Comparison of ENCODE assay signal across 15 mouse cellular contexts in the genomic region with DNA sequence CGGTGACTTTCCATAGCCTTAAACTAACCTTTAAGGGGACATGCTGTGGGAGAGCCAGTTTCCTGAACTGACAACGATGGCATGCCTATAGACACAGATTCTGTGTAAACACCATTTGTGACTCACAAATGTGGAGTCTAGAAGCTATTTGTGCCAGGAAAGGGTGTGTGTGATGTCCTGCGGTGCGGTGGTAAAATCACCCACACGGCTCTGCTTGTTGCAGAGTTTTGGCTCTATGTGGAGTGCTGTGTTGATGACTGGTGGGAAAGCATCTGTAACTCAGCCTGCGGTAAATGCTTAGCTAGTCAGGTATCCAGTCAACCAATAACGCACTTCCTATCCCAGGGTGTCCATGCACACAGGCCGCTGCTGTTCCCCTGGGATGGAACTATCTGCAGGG.
"Had no signal": no experiment of that assay in that cellular context is flagged by ENCODE, and none has a peak within 500 bp of the region (broad histone marks: within the 10 kb centered on the region; RNA-seq: fewer than 3 reads in every experiment).

No protein-coding gene starts in this region.

- H3K4me2 ChIP-seq: liver, embryonic 11.5 days; liver, embryonic 15.5 days; neural tube, embryonic 12.5 days; stomach, embryonic 15.5 days had no signal

- DNase-seq: kidney, adult 9 months; kidney, postnatal 36 days; left cerebral cortex, postnatal 4 days; lung, adult 2 months; lung, postnatal 36 days; right cerebral cortex, postnatal 14 days; thymus, adult 2 months; thymus, postnatal 25 days had no signal

- H3K9ac ChIP-seq: liver, embryonic 15.5 days; neural tube, embryonic 12.5 days; stomach, embryonic 15.5 days had no signal

- ATAC-seq: lung, postnatal 0 days had no signal

- H3K36me3 ChIP-seq: liver, embryonic 15.5 days; midbrain, embryonic 10.5 days; neural tube, embryonic 12.5 days; stomach, embryonic 15.5 days had no signal

- H3K27me3 ChIP-seq: liver, embryonic 15.5 days; neural tube, embryonic 12.5 days; stomach, embryonic 15.5 days had no signal

- H3K4me1 ChIP-seq: liver, embryonic 15.5 days; stomach, embryonic 15.5 days had no signal

- H3K9me3 ChIP-seq: liver, embryonic 15.5 days; midbrain, embryonic 10.5 days; neural tube, embryonic 12.5 days; stomach, embryonic 15.5 days had no signal

- H3K4me3 ChIP-seq: liver, embryonic 15.5 days; midbrain, embryonic 10.5 days; neural tube, embryonic 12.5 days; stomach, embryonic 15.5 days had no signal

- H3K27ac ChIP-seq: kidney, postnatal 0 days; liver, embryonic 15.5 days; midbrain, embryonic 10.5 days; neural tube, embryonic 12.5 days; stomach, embryonic 15.5 days had no signal
